Mouse (Mus musculus): Measurements from ENCODE around the gene Arih1.
"Not testable (repeated sequence)": the region's sequence is repeated elsewhere in the genome, so short reads cannot be mapped to it uniquely, and the experiment has no call there.

The Arih1 gene

DNA sequence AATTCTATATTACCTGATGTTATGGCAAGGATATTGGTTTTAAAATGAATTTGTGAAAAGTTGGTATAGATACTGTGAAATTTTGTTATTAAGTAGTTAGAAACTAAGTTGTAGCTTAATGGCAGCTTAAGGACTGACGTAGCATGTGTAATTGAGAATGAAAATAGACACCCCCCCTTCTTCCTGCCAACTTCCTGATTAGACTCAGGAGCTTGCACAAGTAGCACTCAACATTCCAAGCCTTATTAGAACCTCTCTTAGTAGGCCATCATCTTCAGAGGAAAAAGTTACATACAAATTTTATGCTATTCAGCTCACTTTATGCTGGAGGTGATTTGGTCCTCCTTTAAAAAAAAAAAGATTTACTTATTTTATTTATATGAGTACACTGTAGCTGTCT lies 22.1 kb downstream of the Arih1 start:
- no peak for DNase-seq (ENCODE audit: extremely low spot score, low read depth, low spot score)

DNA sequence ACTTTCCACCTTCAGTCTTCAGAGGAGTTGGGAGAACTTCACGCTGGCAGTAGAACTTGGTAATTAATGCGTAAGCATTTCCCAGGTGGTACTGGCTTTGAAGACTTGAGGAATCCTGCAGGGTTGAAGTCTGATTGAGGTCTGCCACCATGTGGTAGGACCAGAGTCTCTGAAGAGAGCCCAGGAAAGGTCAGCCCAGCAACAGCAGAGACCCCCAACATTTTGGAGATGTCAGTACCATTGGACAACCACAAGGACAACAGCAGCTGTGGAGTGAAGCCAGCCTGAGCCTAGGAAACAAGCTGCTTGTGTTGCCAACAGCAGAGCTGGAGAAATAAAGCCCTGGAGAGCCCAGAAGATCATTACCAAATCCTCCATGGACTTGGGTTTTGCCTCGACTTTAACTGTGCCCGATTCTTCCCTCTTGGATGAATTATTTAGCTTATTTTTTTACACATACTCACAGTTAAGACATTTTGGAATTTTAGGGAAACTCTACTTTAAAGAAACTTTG lies 27.4 kb downstream of the Arih1 start:
- no peak for DNase-seq (ENCODE audit: extremely low spot score, low read depth, low spot score)

DNA sequence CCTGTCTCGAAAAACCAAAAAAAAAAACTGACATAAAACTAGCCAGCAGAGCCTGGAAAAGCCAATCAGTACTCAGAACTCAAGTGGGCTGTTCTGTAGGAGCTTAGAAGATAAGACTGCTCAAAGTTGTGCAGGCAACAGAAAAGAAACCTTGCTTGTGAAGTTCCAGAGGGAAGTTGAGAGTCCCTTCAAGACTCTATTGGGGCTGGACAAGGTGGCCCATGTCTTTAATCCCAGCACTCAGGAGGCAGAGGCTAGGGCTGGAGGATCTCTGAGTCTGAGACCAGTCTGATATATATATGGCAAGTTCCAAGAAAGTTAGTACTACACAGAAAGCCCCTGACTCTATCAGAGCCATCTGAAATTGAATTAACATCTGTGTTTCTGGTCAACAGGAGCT lies 28.0 kb downstream of the Arih1 start:
- DNase-seq (ENCODE audit: extremely low spot score, low read depth, low spot score), result no peak

DNA sequence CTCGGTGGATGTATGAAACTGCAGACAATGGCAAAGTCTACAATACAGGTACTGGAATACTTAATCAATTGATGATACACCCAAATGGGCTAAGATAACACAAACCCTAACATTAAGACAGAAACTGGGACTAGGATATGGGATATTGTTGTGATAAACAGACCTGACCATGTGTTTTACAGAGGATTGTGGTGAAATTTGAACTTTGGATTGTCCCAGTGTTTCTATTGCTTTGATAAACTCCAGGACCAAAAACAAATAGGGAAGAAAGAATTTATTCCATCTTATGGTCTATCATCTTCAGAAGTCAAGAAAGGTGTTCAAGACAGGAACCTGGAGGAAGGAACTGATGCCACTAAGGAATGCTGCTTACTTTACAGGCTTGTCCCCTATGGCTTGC lies 28.7 kb downstream of the Arih1 start:
- no peak for DNase-seq (ENCODE audit: extremely low spot score, low read depth, low spot score)

DNA sequence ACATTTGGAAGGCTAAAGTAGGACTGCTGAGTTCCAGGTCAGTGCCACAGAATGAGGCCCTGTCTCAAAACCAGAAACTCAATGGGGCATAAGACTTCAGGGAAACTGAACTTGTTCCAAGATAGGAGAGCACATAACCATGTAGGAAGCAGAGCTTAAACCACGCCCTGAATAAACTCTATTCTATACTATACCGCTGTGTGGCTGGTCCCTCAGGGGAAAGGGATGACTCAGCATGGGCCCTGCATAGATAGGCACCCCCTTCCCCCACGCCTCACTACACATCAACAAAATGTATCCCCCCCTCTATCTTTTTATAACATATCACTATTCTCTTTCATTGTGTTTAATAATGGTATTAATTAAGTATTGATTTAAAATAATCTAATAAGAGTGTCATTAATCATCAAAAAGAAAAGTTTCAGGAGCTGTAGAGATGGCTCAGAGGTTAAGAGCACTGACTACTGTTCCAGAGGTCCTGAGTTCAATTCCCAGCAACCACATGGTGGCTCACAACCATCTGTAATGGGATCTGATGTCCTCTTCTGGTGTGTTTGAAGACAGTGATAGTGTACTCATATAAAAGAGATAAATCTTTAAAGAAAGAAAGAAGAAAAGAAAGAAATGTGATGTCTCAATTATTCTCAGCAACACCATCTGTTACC lies 30.9 kb downstream of the Arih1 start:
- no peak for DNase-seq (ENCODE audit: extremely low spot score, low read depth, low spot score)

GRCm38 (mm10) chr9:59433729-59434128 lies 52.7 kb downstream of the Arih1 start:
- DNase-seq (ENCODE audit: extremely low spot score, low read depth, low spot score), result no peak

DNA sequence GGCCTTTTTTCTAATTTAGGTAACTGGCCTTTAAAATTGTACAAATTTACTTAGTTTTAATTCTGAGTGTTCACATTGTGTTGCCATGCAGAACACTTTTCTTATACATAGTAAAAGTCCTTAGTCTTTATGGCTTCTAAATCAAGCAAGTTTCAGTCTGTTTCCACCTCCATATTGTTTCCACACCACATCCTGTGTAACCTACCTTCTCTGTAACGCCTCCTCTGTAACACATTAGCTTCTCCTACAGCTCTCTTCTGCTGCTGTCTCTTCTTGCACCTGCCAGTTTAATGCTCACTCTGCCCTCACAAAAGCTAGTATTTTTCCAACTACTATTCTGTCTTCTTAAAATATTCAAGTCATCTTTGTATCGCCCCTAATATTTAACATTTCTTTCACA lies 54.8 kb downstream of the Arih1 start:
- DNase-seq (ENCODE audit: extremely low spot score, low read depth, low spot score), result no peak

DNA sequence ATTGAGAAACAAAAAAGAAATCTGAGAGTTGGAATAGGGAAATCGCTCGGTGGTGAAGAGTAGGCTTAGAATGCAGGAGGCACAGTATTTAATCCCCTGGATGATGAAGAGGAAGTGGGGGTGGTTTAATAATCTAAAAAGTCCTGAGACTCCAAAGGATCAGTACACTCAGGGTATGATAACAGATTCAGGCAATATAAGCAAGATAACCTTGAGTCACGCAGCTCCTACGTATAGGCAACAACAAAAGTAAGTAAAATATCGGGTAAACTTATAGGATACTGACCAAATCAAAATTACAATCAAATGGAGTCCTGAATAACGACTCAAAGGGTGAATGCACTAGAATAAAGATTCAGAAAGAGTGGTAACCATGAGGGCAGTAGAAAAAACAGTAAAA lies 65.9 kb downstream of the Arih1 start:
- no peak for DNase-seq (ENCODE audit: extremely low spot score, low read depth, low spot score)

- no peak for DNase-seq (ENCODE audit: extremely low spot score, low read depth, low spot score)
Observed at GRCm38 (mm10) chr9:59407271-59407670, 79.1 kb downstream of the Arih1 start.

DNA sequence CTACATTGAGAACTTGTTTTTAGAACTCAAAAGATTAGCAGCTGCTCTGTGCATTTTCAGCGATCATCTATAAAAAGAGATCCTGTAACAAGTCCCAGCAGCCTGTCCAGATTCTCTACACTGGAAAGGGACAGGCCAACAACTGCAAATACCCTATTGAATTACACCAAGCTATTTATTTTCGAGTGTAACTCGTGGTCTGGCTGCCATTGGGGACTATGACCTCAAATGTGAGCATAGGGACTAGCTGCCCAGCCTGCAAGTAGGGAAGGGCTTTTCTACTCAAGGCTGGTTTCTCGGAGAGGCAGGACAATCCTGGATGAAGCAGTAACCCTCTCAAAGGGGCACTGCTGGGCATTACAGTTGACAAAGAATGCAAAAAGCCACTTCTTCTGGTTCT lies 97.3 kb downstream of the Arih1 start:
- no peak for DNase-seq (ENCODE audit: extremely low spot score, low read depth, low spot score)

GRCm38 (mm10) chr9:59388311-59388710 lies 98.1 kb downstream of the Arih1 start:
- DNase-seq (ENCODE audit: extremely low spot score, low read depth, low spot score), result no peak

DNA sequence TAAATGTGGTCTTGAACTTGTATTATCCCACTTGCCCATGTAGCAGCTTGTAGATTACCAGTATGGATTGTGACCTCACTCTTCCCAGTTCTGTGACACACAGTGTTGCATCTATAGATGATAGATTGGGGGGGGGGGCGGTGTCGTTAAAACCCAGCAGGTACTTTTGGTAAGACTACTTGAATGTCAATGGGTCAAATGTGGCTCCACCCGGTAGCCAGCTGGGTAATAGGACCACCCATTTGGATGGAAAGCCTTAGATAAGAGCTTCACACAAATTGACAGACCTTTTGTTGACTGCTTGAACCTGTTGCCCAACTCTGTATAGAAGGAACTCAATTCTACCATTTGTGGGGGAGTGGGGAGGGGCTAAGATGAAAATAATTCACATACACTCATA lies 99.0 kb downstream of the Arih1 start:
- no peak for DNase-seq (ENCODE audit: extremely low spot score, low read depth, low spot score)

GRCm38 (mm10) chr9:59375626-59376025 lies 110.8 kb downstream of the Arih1 start:
- no peak for DNase-seq (ENCODE audit: extremely low spot score, low read depth, low spot score)

GRCm38 (mm10) chr9:59369646-59370045 lies 116.8 kb downstream of the Arih1 start:
- no peak for DNase-seq (ENCODE audit: extremely low spot score, low read depth, low spot score)

DNA sequence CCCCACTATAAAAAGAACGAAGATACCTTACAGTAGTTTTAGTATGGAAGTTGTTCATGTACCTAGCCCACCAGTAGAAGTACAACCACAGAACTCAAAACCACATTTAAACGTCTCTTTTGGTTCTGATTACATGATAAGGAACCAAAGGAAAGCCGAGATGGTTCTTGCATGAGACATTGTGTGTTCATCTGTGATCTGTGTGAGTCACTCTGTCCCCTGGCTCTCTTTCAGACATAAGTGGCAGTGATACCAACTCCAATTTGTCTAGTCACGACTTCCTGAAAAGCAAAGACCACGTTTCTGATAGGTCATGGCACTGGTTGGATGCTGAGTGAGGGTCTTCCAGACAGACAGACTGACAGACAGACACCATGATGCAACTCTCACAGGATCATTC lies 117.2 kb downstream of the Arih1 start:
- no peak for DNase-seq (ENCODE audit: extremely low spot score, low read depth, low spot score)

- DNase-seq (ENCODE audit: extremely low spot score, low read depth, low spot score), result not testable (repeated sequence)
Observed at GRCm38 (mm10) chr9:59360487-59360886, 125.9 kb downstream of the Arih1 start.

DNA sequence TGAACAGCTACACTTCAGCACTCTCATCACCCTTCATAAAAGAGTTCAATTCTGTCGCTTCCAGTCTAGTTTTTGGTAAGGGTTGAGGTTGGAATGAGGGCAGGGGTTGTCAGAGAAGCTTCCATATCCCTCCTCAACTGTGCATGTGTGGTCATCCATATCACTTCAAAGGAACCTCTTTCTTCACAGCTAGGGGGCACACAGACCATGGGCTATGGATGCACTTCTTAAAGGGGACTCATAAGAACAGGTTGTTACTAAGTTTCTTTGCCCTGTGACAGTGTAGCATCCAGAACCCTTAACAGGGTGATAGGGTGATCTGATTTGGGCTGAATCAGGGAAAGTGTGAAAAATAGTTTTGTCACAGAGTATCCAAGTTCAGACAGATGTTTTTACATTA lies 128.4 kb downstream of the Arih1 start:
- DNase-seq (ENCODE audit: extremely low spot score, low read depth, low spot score), result not testable (repeated sequence)

- peak; percentile 82 for DNase-seq (ENCODE audit: extremely low spot score, low read depth, low spot score)
Observed at GRCm38 (mm10) chr9:59353253-59353639, 133.2 kb downstream of the Arih1 start, which contains the start of gene Bbs4. Gene Bbs4 (minus strand): TSS chr9:59353508.

DNA sequence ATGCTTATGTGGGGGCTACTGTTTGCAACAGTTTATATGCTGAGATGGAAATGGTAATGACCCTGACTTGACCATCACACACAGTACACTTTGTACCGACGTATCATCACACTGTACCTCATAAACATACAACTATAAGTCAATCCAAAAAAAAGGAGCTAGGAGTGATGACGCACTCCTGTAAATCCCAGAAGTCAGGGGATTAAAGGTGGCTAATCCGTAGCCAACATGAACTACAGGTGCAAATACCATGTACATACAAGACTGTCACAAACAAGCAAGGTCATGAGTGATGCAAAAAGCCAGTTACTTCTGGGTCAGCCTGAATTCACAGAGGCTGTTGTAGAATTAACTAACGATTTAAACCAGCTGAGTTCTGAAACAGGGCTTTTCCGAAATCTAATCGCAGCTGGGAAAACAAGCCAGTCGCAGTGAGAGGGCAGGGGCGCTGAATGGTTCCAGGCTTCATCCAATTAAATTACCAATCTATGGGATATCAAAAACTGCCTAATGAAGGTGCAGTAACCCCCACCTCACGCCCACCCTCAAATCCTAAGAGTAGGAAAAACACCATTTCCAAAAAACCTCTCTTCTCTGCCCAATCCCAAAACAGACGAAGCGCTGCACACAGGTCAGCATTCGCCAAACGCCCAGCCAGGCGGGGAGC lies 133.7 kb downstream of the Arih1 start:
- peak; percentile 2 for DNase-seq (ENCODE audit: extremely low spot score, low read depth, low spot score)

- DNase-seq (ENCODE audit: extremely low spot score, low read depth, low spot score), result no peak
Observed at GRCm38 (mm10) chr9:59346176-59346575, 140.2 kb downstream of the Arih1 start.

GRCm38 (mm10) chr9:59340002-59340401 lies 146.4 kb downstream of the Arih1 start:
- DNase-seq (ENCODE audit: extremely low spot score, low read depth, low spot score), result no peak

GRCm38 (mm10) chr9:59339107-59339506 lies 147.3 kb downstream of the Arih1 start:
- DNase-seq (ENCODE audit: extremely low spot score, low read depth, low spot score), result no peak

- DNase-seq (ENCODE audit: extremely low spot score, low read depth, low spot score), result no peak
Observed at GRCm38 (mm10) chr9:59338411-59338810, 148.0 kb downstream of the Arih1 start.
